ENCODE assay signal across 26 mouse cellular contexts in genomic region chr15:101854294-101854693, GRCm38 (mm10). TPM values are rescaled to one million over a fixed set of nuclear protein-coding genes. Genes with fewer than 3 reads are reported as not detected.
DNase-seq lines count a peak whose midpoint lies in the region; ATAC-seq lines count a peak whose summit lies in the region.
"Had no signal": no experiment of that assay in that cellular context is flagged by ENCODE, and none has a peak within 500 bp of the region (broad histone marks: within the 10 kb centered on the region; RNA-seq: fewer than 3 reads in every experiment).

No protein-coding gene starts in this region.

- H3K4me1 ChIP-seq in forebrain, embryonic 10.5 days = peaks cover 40% of the 10 kb centered on the region
- H3K4me1 ChIP-seq in forebrain, embryonic 14.5 days (ENCODE audit: control insufficient read depth, insufficient read depth, low read length) = no peaks in the 10 kb centered on the region; the same call in 1 of the 2 replicates
- H3K4me1 ChIP-seq in midbrain, embryonic 10.5 days = peaks cover 31% of the 10 kb centered on the region
- peaks cover 6% of the 10 kb centered on the region; the same call in 1 of the 2 replicates for H3K4me1 ChIP-seq in midbrain, embryonic 11.5 days (ENCODE audit: control insufficient read depth, insufficient read depth, low read length)
- peaks cover 32% of the 10 kb centered on the region for H3K4me1 ChIP-seq in embryonic facial prominence, embryonic 13.5 days
- H3K4me1 ChIP-seq in stomach, embryonic 16.5 days (ENCODE audit: control insufficient read depth, insufficient read depth, low read length) = peaks cover 2% of the 10 kb centered on the region; the same call in 1 of the 2 replicates
- no peaks in the 10 kb centered on the region; the same call in 1 of the 2 replicates for H3K4me1 ChIP-seq in hindbrain, embryonic 14.5 days (replicated peaks; ENCODE audit: control insufficient read depth, insufficient read depth, low read length)

- WGBS in forebrain, embryonic 10.5 days = 12% methylated on average over 5 of the region's 5 CpGs
- 18% methylated on average over 5 of the region's 5 CpGs for WGBS in forebrain, embryonic 14.5 days
- WGBS in midbrain, embryonic 10.5 days = 7% methylated on average over 5 of the region's 5 CpGs
- WGBS in midbrain, embryonic 11.5 days = 7% methylated on average over 5 of the region's 5 CpGs
- 12% methylated on average over 5 of the region's 5 CpGs for WGBS in embryonic facial prominence, embryonic 13.5 days
- WGBS in stomach, embryonic 16.5 days = 13% methylated on average over 5 of the region's 5 CpGs
- WGBS in hindbrain, embryonic 14.5 days = 21% methylated on average over 5 of the region's 5 CpGs

- H3K4me2 ChIP-seq in forebrain, embryonic 14.5 days (ENCODE audit: low read length) = no peak overlapping the region
- H3K4me2 ChIP-seq in midbrain, embryonic 11.5 days = no peak overlapping the region
- no peak overlapping the region for H3K4me2 ChIP-seq in embryonic facial prominence, embryonic 13.5 days
- no peak overlapping the region for H3K4me2 ChIP-seq in stomach, embryonic 16.5 days (ENCODE audit: low read depth, low read length)
- no peak overlapping the region for H3K4me2 ChIP-seq in hindbrain, embryonic 14.5 days (replicated peaks)
- H3K4me2 ChIP-seq: forebrain, embryonic 13.5 days; heart, embryonic 13.5 days had no signal

- no peaks in the 10 kb centered on the region for H3K9me3 ChIP-seq in forebrain, embryonic 10.5 days
- H3K9me3 ChIP-seq in forebrain, embryonic 14.5 days (replicated peaks; ENCODE audit: control insufficient read depth, low read length) = no peaks in the 10 kb centered on the region
- H3K9me3 ChIP-seq in midbrain, embryonic 10.5 days (replicated peaks) = no peaks in the 10 kb centered on the region
- H3K9me3 ChIP-seq in midbrain, embryonic 11.5 days (ENCODE audit: control insufficient read depth, low read length) = no peaks in the 10 kb centered on the region
- no peaks in the 10 kb centered on the region for H3K9me3 ChIP-seq in embryonic facial prominence, embryonic 13.5 days
- no peaks in the 10 kb centered on the region for H3K9me3 ChIP-seq in stomach, embryonic 16.5 days (replicated peaks; ENCODE audit: control insufficient read depth, low read length)
- H3K9me3 ChIP-seq in hindbrain, embryonic 14.5 days (ENCODE audit: control insufficient read depth, low read length) = no peaks in the 10 kb centered on the region
- H3K9me3 ChIP-seq: forebrain, embryonic 13.5 days; heart, embryonic 13.5 days had no signal

- no peak overlapping the region for H3K4me3 ChIP-seq in forebrain, embryonic 10.5 days
- H3K4me3 ChIP-seq in forebrain, embryonic 14.5 days (ENCODE audit: low read depth, low read length) = no peak overlapping the region
- H3K4me3 ChIP-seq in midbrain, embryonic 10.5 days = no peak overlapping the region
- H3K4me3 ChIP-seq in midbrain, embryonic 11.5 days (ENCODE audit: low read depth, low read length) = no peak overlapping the region
- no peak overlapping the region for H3K4me3 ChIP-seq in embryonic facial prominence, embryonic 13.5 days
- H3K4me3 ChIP-seq in stomach, embryonic 16.5 days (replicated peaks; ENCODE audit: low read length) = no peak overlapping the region
- no peak overlapping the region for H3K4me3 ChIP-seq in hindbrain, embryonic 14.5 days (replicated peaks; ENCODE audit: low read length)
- H3K4me3 ChIP-seq: forebrain, embryonic 13.5 days; gastrocnemius, adult 2 months; heart, embryonic 13.5 days had no signal

- H3K36me3 ChIP-seq in forebrain, embryonic 10.5 days (replicated peaks) = no peaks in the 10 kb centered on the region
- H3K36me3 ChIP-seq in forebrain, embryonic 14.5 days (ENCODE audit: control insufficient read depth, insufficient read depth, low read length) = no peaks in the 10 kb centered on the region
- H3K36me3 ChIP-seq in midbrain, embryonic 10.5 days = no peaks in the 10 kb centered on the region
- no peaks in the 10 kb centered on the region for H3K36me3 ChIP-seq in midbrain, embryonic 11.5 days (ENCODE audit: control insufficient read depth, insufficient read depth, low read length)
- no peaks in the 10 kb centered on the region for H3K36me3 ChIP-seq in embryonic facial prominence, embryonic 13.5 days
- H3K36me3 ChIP-seq in stomach, embryonic 16.5 days (ENCODE audit: control insufficient read depth, insufficient read depth, low read length) = no peaks in the 10 kb centered on the region
- no peaks in the 10 kb centered on the region for H3K36me3 ChIP-seq in hindbrain, embryonic 14.5 days (replicated peaks; ENCODE audit: control insufficient read depth, insufficient read depth)
- H3K36me3 ChIP-seq: heart, embryonic 13.5 days had no signal

- H3K9ac ChIP-seq in forebrain, embryonic 14.5 days (ENCODE audit: low read length) = no peak overlapping the region
- H3K9ac ChIP-seq in midbrain, embryonic 11.5 days (ENCODE audit: low read length) = no peak overlapping the region
- H3K9ac ChIP-seq in embryonic facial prominence, embryonic 13.5 days = 0 out of 2 replicates have a peak overlapping the region, but pooled peaks have one; percentile 27
- H3K9ac ChIP-seq in stomach, embryonic 16.5 days (ENCODE audit: low read length) = no peak overlapping the region
- no peak overlapping the region for H3K9ac ChIP-seq in hindbrain, embryonic 14.5 days
- H3K9ac ChIP-seq: forebrain, embryonic 13.5 days; heart, embryonic 13.5 days had no signal

- H3K27ac ChIP-seq in forebrain, embryonic 10.5 days = 0 out of 2 replicates have a peak overlapping the region, but pooled peaks have one; percentile 58
- no peak overlapping the region for H3K27ac ChIP-seq in forebrain, embryonic 14.5 days (ENCODE audit: low read depth, low read length)
- H3K27ac ChIP-seq in midbrain, embryonic 10.5 days (replicated peaks) = peak overlapping the region; percentile 42; the same call in 1 of the 2 replicates
- no peak overlapping the region for H3K27ac ChIP-seq in midbrain, embryonic 11.5 days (ENCODE audit: low read depth, low read length)
- peak overlapping the region; percentile 60; the same call in 1 of the 2 replicates for H3K27ac ChIP-seq in embryonic facial prominence, embryonic 13.5 days
- peak overlapping the region; percentile 68; the same call in 1 of the 2 replicates for H3K27ac ChIP-seq in stomach, embryonic 16.5 days (ENCODE audit: low read length)
- H3K27ac ChIP-seq in hindbrain, embryonic 14.5 days = no peak overlapping the region
- H3K27ac ChIP-seq: forebrain, embryonic 13.5 days; gastrocnemius, adult 2 months; heart, embryonic 13.5 days had no signal

- ATAC-seq in forebrain, embryonic 14.5 days = no peak
- no peak for ATAC-seq in midbrain, embryonic 11.5 days (ENCODE audit: low FRiP score)
- ATAC-seq in embryonic facial prominence, embryonic 13.5 days (ENCODE audit: insufficient number of reproducible peaks, insufficient read depth, low FRiP score, low TSS enrichment, low read depth) = no peak
- peak; percentile 44 for ATAC-seq in stomach, embryonic 16.5 days (ENCODE audit: insufficient read depth, low FRiP score)
- no peak for ATAC-seq in hindbrain, embryonic 14.5 days (ENCODE audit: low FRiP score)
- ATAC-seq: forebrain, embryonic 13.5 days; hindbrain, embryonic 16.5 days; inflammation-experienced regulatory T-cells, adult 6 months had no signal

- DNase-seq in forebrain, embryonic 10.5 days (ENCODE audit: extremely low spot score, low spot score) = no peak
- DNase-seq in forebrain, embryonic 14.5 days (ENCODE audit: low spot score) = no peak
- DNase-seq in midbrain, embryonic 10.5 days (ENCODE audit: low spot score) = no peak
- no peak for DNase-seq in midbrain, embryonic 11.5 days (ENCODE audit: low spot score, missing footprints)
- DNase-seq in hindbrain, embryonic 14.5 days (ENCODE audit: low spot score) = no peak
- DNase-seq in gastrocnemius, postnatal 4 days (ENCODE audit: low spot score in 2 of 2) = no peak
- DNase-seq: adrenal gland, adult 2 months; adrenal gland, postnatal 25 days; cerebellum, adult 18-20 months; cerebellum, adult 9-11 months; embryo, embryonic 11 days; gastrocnemius, adult 2 months; gastrocnemius, postnatal 25 days; heart, adult 11 months; heart, postnatal 36 days had no signal

- H3K27me3 ChIP-seq in forebrain, embryonic 10.5 days (ENCODE audit: poor library complexity, severe bottlenecking) = peaks cover 87% of the 10 kb centered on the region
- H3K27me3 ChIP-seq in forebrain, embryonic 14.5 days (replicated peaks; ENCODE audit: control insufficient read depth, insufficient read depth, low read length) = peaks cover 15% of the 10 kb centered on the region
- peaks cover 65% of the 10 kb centered on the region for H3K27me3 ChIP-seq in midbrain, embryonic 10.5 days (ENCODE audit: low read depth, poor library complexity, severe bottlenecking)
- peaks cover 7% of the 10 kb centered on the region for H3K27me3 ChIP-seq in midbrain, embryonic 11.5 days (ENCODE audit: control insufficient read depth, insufficient read depth, low read length)
- H3K27me3 ChIP-seq in embryonic facial prominence, embryonic 13.5 days = peaks cover 56% of the 10 kb centered on the region
- H3K27me3 ChIP-seq in stomach, embryonic 16.5 days (ENCODE audit: control insufficient read depth, insufficient read depth, low read length) = peaks cover 4% of the 10 kb centered on the region; the same call in 1 of the 2 replicates
- peaks cover 17% of the 10 kb centered on the region; the same call in 1 of the 2 replicates for H3K27me3 ChIP-seq in hindbrain, embryonic 14.5 days (ENCODE audit: control insufficient read depth, insufficient read depth, low read length)

RNA-seq across cellular contexts. Expression of gene Krt1, which starts 3.7 kb away (rescaled TPM):
- polyA plus RNA-seq in forebrain, embryonic 10.5 days (2016; fragmentation: Nextera tagmentation; extraction: Ambion mirVana) = 0.71 and 1.2 TPM in 2 replicates
- polyA plus RNA-seq in forebrain, embryonic 14.5 days (2014; fragmentation: Nextera tagmentation; extraction: Ambion mirVana) = 5.2 and 7.0 TPM in 2 replicates
- polyA plus RNA-seq in midbrain, embryonic 10.5 days (2016; fragmentation: Nextera tagmentation; extraction: Ambion mirVana) = 1.1 and 1.2 TPM in 2 replicates
- polyA plus RNA-seq in midbrain, embryonic 11.5 days (2014; fragmentation: Nextera tagmentation; extraction: Ambion mirVana) = 1.00 and 1.4 TPM in 2 replicates
- polyA plus RNA-seq in embryonic facial prominence, embryonic 13.5 days (2015; fragmentation: Nextera tagmentation; extraction: Ambion mirVana) = 30.3 and 54.6 TPM in 2 replicates
- polyA plus RNA-seq in stomach, embryonic 16.5 days (2015; fragmentation: Nextera tagmentation; extraction: Ambion mirVana) = 3.2 and 4.0 TPM in 2 replicates
- polyA plus RNA-seq in hindbrain, embryonic 14.5 days (2014; fragmentation: Nextera tagmentation; extraction: Ambion mirVana) = 11.9 and 12.2 TPM in 2 replicates
- 1 to 10 TPM in 1 of 2 experiments, under 1 TPM in 1; 0.81 to 3.1 TPM for total RNA-seq in gastrocnemius, postnatal 4 days (2021)
- total RNA-seq: CH12.LX; gastrocnemius, adult 2 months; gastrocnemius, postnatal 25 days; heart, postnatal 36 days had no signal
- polyA plus RNA-seq: C2C12; inflammation-experienced regulatory T-cells, adult 6 months had no signal

RNA-seq across cellular contexts. Expression of gene Krt77, which starts 15.2 kb away (rescaled TPM):
- polyA plus RNA-seq in forebrain, embryonic 10.5 days (2016; fragmentation: Nextera tagmentation; extraction: Ambion mirVana) = not detected in 2 replicates
- polyA plus RNA-seq in forebrain, embryonic 14.5 days (2014; fragmentation: Nextera tagmentation; extraction: Ambion mirVana) = 0.32 and 0.91 TPM in 2 replicates
- polyA plus RNA-seq in midbrain, embryonic 10.5 days (2016; fragmentation: Nextera tagmentation; extraction: Ambion mirVana) = not detected in 2 replicates
- polyA plus RNA-seq in midbrain, embryonic 11.5 days (2014; fragmentation: Nextera tagmentation; extraction: Ambion mirVana) = not detected in 2 replicates
- 0.43 and 0.91 TPM in 2 replicates for polyA plus RNA-seq in embryonic facial prominence, embryonic 13.5 days (2015; fragmentation: Nextera tagmentation; extraction: Ambion mirVana)
- polyA plus RNA-seq in stomach, embryonic 16.5 days (2015; fragmentation: Nextera tagmentation; extraction: Ambion mirVana) = 0.32 and 0.43 TPM in 2 replicates
- 0.20 and 0.21 TPM in 2 replicates for polyA plus RNA-seq in hindbrain, embryonic 14.5 days (2014; fragmentation: Nextera tagmentation; extraction: Ambion mirVana)
- not detected for total RNA-seq in gastrocnemius, postnatal 4 days (2021)
- total RNA-seq: adrenal gland, adult 2 months; adrenal gland, postnatal 25 days; CH12.LX; ES-E14; gastrocnemius, adult 2 months; gastrocnemius, postnatal 25 days; heart, postnatal 36 days had no signal
- polyA plus RNA-seq: adrenal gland, adult 2 months; C2C12; heart, embryonic 13.5 days; heart, postnatal 0 days; hindbrain, embryonic 11.5 days; inflammation-experienced regulatory T-cells, adult 6 months had no signal

RNA-seq across cellular contexts. Expression of gene Krt2, which starts 36.3 kb away (rescaled TPM):
- not detected in 2 replicates for polyA plus RNA-seq in forebrain, embryonic 10.5 days (2016; fragmentation: Nextera tagmentation; extraction: Ambion mirVana)
- not detected in 2 replicates for polyA plus RNA-seq in forebrain, embryonic 14.5 days (2014; fragmentation: Nextera tagmentation; extraction: Ambion mirVana)
- not detected in 2 replicates for polyA plus RNA-seq in midbrain, embryonic 10.5 days (2016; fragmentation: Nextera tagmentation; extraction: Ambion mirVana)
- polyA plus RNA-seq in midbrain, embryonic 11.5 days (2014; fragmentation: Nextera tagmentation; extraction: Ambion mirVana) = not detected in 2 replicates
- 0.17 TPM in 1 of 2 replicates, not detected in the other for polyA plus RNA-seq in embryonic facial prominence, embryonic 13.5 days (2015; fragmentation: Nextera tagmentation; extraction: Ambion mirVana)
- 0.05 TPM in 1 of 2 replicates, not detected in the other for polyA plus RNA-seq in stomach, embryonic 16.5 days (2015; fragmentation: Nextera tagmentation; extraction: Ambion mirVana)
- polyA plus RNA-seq in hindbrain, embryonic 14.5 days (2014; fragmentation: Nextera tagmentation; extraction: Ambion mirVana) = not detected in 2 replicates
- not detected for total RNA-seq in gastrocnemius, postnatal 4 days (2021)
- total RNA-seq: adrenal gland, adult 2 months; adrenal gland, postnatal 25 days; CH12.LX; ES-E14; gastrocnemius, adult 2 months; gastrocnemius, postnatal 25 days; heart, postnatal 36 days had no signal
- polyA plus RNA-seq: adrenal gland, adult 2 months; C2C12; forebrain, embryonic 13.5 days; heart, embryonic 13.5 days; heart, postnatal 0 days; hindbrain, embryonic 11.5 days; inflammation-experienced regulatory T-cells, adult 6 months had no signal

RNA-seq across cellular contexts. Expression of gene Krt76, which starts 38.4 kb away (rescaled TPM):
- not detected in 2 replicates for polyA plus RNA-seq in forebrain, embryonic 10.5 days (2016; fragmentation: Nextera tagmentation; extraction: Ambion mirVana)
- polyA plus RNA-seq in forebrain, embryonic 14.5 days (2014; fragmentation: Nextera tagmentation; extraction: Ambion mirVana) = not detected in 2 replicates
- polyA plus RNA-seq in midbrain, embryonic 10.5 days (2016; fragmentation: Nextera tagmentation; extraction: Ambion mirVana) = not detected in 2 replicates
- polyA plus RNA-seq in midbrain, embryonic 11.5 days (2014; fragmentation: Nextera tagmentation; extraction: Ambion mirVana) = not detected in 2 replicates
- polyA plus RNA-seq in embryonic facial prominence, embryonic 13.5 days (2015; fragmentation: Nextera tagmentation; extraction: Ambion mirVana) = 0.40 and 0.56 TPM in 2 replicates
- polyA plus RNA-seq in stomach, embryonic 16.5 days (2015; fragmentation: Nextera tagmentation; extraction: Ambion mirVana) = not detected in 2 replicates
- polyA plus RNA-seq in hindbrain, embryonic 14.5 days (2014; fragmentation: Nextera tagmentation; extraction: Ambion mirVana) = not detected in 2 replicates
- not detected for total RNA-seq in gastrocnemius, postnatal 4 days (2021)
- total RNA-seq: adrenal gland, adult 2 months; adrenal gland, postnatal 25 days; CH12.LX; gastrocnemius, adult 2 months; gastrocnemius, postnatal 25 days; heart, postnatal 36 days had no signal
- polyA plus RNA-seq: adrenal gland, adult 2 months; C2C12; forebrain, embryonic 13.5 days; heart, embryonic 13.5 days; heart, postnatal 0 days; hindbrain, embryonic 11.5 days; hindbrain, embryonic 16.5 days; inflammation-experienced regulatory T-cells, adult 6 months had no signal

RNA-seq across cellular contexts. Expression of gene Krt73, which starts 52.1 kb away (rescaled TPM):
- not detected in 2 replicates for polyA plus RNA-seq in forebrain, embryonic 10.5 days (2016; fragmentation: Nextera tagmentation; extraction: Ambion mirVana)
- 0.36 and 0.81 TPM in 2 replicates for polyA plus RNA-seq in forebrain, embryonic 14.5 days (2014; fragmentation: Nextera tagmentation; extraction: Ambion mirVana)
- 0.07 TPM in 1 of 2 replicates, not detected in the other for polyA plus RNA-seq in midbrain, embryonic 10.5 days (2016; fragmentation: Nextera tagmentation; extraction: Ambion mirVana)
- polyA plus RNA-seq in midbrain, embryonic 11.5 days (2014; fragmentation: Nextera tagmentation; extraction: Ambion mirVana) = 0.15 and 0.19 TPM in 2 replicates
- 1.2 and 1.4 TPM in 2 replicates for polyA plus RNA-seq in embryonic facial prominence, embryonic 13.5 days (2015; fragmentation: Nextera tagmentation; extraction: Ambion mirVana)
- polyA plus RNA-seq in stomach, embryonic 16.5 days (2015; fragmentation: Nextera tagmentation; extraction: Ambion mirVana) = not detected in 2 replicates
- 0.52 and 0.68 TPM in 2 replicates for polyA plus RNA-seq in hindbrain, embryonic 14.5 days (2014; fragmentation: Nextera tagmentation; extraction: Ambion mirVana)
- under 1 TPM in 1 of 2 experiments, not detected in 1; 0.21 TPM for total RNA-seq in gastrocnemius, postnatal 4 days (2021)
- total RNA-seq: adrenal gland, adult 2 months; adrenal gland, postnatal 25 days; CH12.LX; ES-E14; gastrocnemius, adult 2 months; gastrocnemius, postnatal 25 days; heart, postnatal 36 days had no signal
- polyA plus RNA-seq: adrenal gland, adult 2 months; C2C12; heart, embryonic 13.5 days; heart, postnatal 0 days; inflammation-experienced regulatory T-cells, adult 6 months had no signal

Comparison
In these comparisons a context has a peak if more than half of its experiments do, and no peak if none do; other contexts are left out.
1. H3K27ac ChIP-seq: peak in forebrain, embryonic 10.5 days (single experiment), midbrain, embryonic 10.5 days (single experiment), embryonic facial prominence, embryonic 13.5 days (single experiment) and stomach, embryonic 16.5 days (single experiment); none in forebrain, embryonic 14.5 days (single experiment), midbrain, embryonic 11.5 days (single experiment) and hindbrain, embryonic 14.5 days (single experiment).